Mouse (Mus musculus) forebrain, embryonic 12.5 days (tissue): ENCODE measurements around the gene Gm5751. TPM values are rescaled to one million over a fixed set of nuclear protein-coding genes. Genes with fewer than 3 reads are reported as not detected.

ENCODE experiments used
- ATAC-seq: fragments of 200-750 bp; cut with Nextera tagmentation; 2 replicates; pipeline ENCODE4 v1.8.0; 2017; ENCODE audit warnings: moderate TSS enrichment; ENCODE audit not compliant: low FRiP score
- H3K27ac ChIP-seq: fragments of 300-500 bp; sonication (generic); 2 replicates; pipeline ENCODE4 v1.5.1; 2016; ENCODE audit warnings: mild to moderate bottlenecking
- H3K27me3 ChIP-seq: fragments of 300-500 bp; sonication (generic); 2 replicates; pipeline ENCODE4 v1.6.1; 2016; ENCODE audit warnings: mild to moderate bottlenecking
- H3K36me3 ChIP-seq: fragments of 300-500 bp; sonication (generic); replicated peaks from 2 replicates; pipeline ENCODE4 v1.6.1; 2016; ENCODE audit warnings: mild to moderate bottlenecking
- H3K4me1 ChIP-seq: fragments of 300-500 bp; sonication (generic); 2 replicates; pipeline ENCODE4 v1.6.1; 2016
- H3K4me2 ChIP-seq: fragments of 300-500 bp; sonication (generic); 2 replicates; pipeline ENCODE4 v1.6.1; 2016; ENCODE audit warnings: mild to moderate bottlenecking, moderate library complexity
- H3K4me3 ChIP-seq: fragments of 300-500 bp; sonication (generic); replicated peaks from 2 replicates; pipeline ENCODE4 v1.5.1; 2016; ENCODE audit warnings: mild to moderate bottlenecking
- H3K9ac ChIP-seq: fragments of 300-500 bp; sonication (generic); 2 replicates; pipeline ENCODE4 v1.6.1; 2016; ENCODE audit warnings: mild to moderate bottlenecking
- H3K9me3 ChIP-seq: fragments of 300-500 bp; sonication (generic); 2 replicates; pipeline ENCODE4 v1.6.1; 2016
- WGBS: fragments of 180-500 bp; shearing (Covaris S2); methylation state at CpG from one replicate; pipeline ENCODE4 v1.1.7; 2016; 5-methylcytosine and 5-hydroxymethylcytosine counted together
- polyA plus RNA-seq: library from polyadenylated mRNA; unstranded; fragments of >200 nt; fragmentation: Nextera tagmentation; extraction: Ambion mirVana; gene quantifications from 2 replicates; pipeline ENCODE4 v1.2.1, GENCODE M21; 2016

The Gm5751 gene
- polyA plus RNA-seq, 1 experiment from 2014 or later: not detected

GRCm38 (mm10) chrX:8921813-8922607 lies 48.0 kb downstream of the Gm5751 start:
- H3K27me3 ChIP-seq: no peaks in the 10 kb centered on the region
- no peak overlapping the region for H3K4me3 ChIP-seq
- H3K27ac ChIP-seq: no peak overlapping the region
- H3K4me2 ChIP-seq: no peak overlapping the region
- H3K4me1 ChIP-seq: no peaks in the 10 kb centered on the region
- no peaks in the 10 kb centered on the region for H3K36me3 ChIP-seq
- no peak overlapping the region for H3K9ac ChIP-seq
- ATAC-seq: no peak
- no peaks in the 10 kb centered on the region for H3K9me3 ChIP-seq
- 57% methylated on average over 9 of the region's 9 CpGs for WGBS

GRCm38 (mm10) chrX:8927308-8927707 lies 53.3 kb downstream of the Gm5751 start:
- H3K27me3 ChIP-seq: no peaks in the 10 kb centered on the region
- no peak overlapping the region for H3K4me3 ChIP-seq
- H3K36me3 ChIP-seq: no peaks in the 10 kb centered on the region
- H3K9me3 ChIP-seq: no peaks in the 10 kb centered on the region
- H3K9ac ChIP-seq: no peak overlapping the region
- no peak for ATAC-seq
- peaks cover 5% of the 10 kb centered on the region; the same call in 1 of the 2 replicates for H3K4me1 ChIP-seq
- H3K27ac ChIP-seq: no peak overlapping the region
- 31% methylated on average over 4 of the region's 4 CpGs for WGBS
- H3K4me2 ChIP-seq: no peak overlapping the region

Other genes starting within 250 kb of the Gm5751 start
- gene Ssxb8, start 183.4 kb upstream of the Gm5751 start, polyA plus RNA-seq: not detected in 2 replicates
- gene Ssx9, start 125.8 kb upstream of the Gm5751 start, polyA plus RNA-seq: not detected in 2 replicates
- not detected in 2 replicates for gene Ssxb5, start 70.6 kb upstream of the Gm5751 start, polyA plus RNA-seq
- not detected in 2 replicates for gene Gm6592, start 30.3 kb upstream of the Gm5751 start, polyA plus RNA-seq
- 9.4 and 9.7 TPM in 2 replicates for gene B630019K06Rik, start 18.1 kb downstream of the Gm5751 start, polyA plus RNA-seq
- gene Fthl17b, start 88.7 kb downstream of the Gm5751 start, polyA plus RNA-seq: not detected in 2 replicates
- gene Fthl17c, start 102.3 kb downstream of the Gm5751 start, polyA plus RNA-seq: not detected in 2 replicates
- not detected in 2 replicates for gene Fthl17d, start 112.5 kb downstream of the Gm5751 start, polyA plus RNA-seq
- gene Fthl17e, start 159.2 kb downstream of the Gm5751 start, polyA plus RNA-seq: not detected in 2 replicates
- not detected in 2 replicates for gene Fthl17f, start 188.8 kb downstream of the Gm5751 start, polyA plus RNA-seq
- not detected in 2 replicates for gene 4930402K13Rik, start 230.3 kb downstream of the Gm5751 start, polyA plus RNA-seq